Mouse (Mus musculus) lung, embryonic 15.5 days (tissue): ENCODE data around the gene Zbtb20. TPM values are rescaled to one million over a fixed set of nuclear protein-coding genes. Genes with fewer than 3 reads are reported as not detected.

Experiments
- microRNA counts: library from miRNA; unstranded; fragments of <30 nt; microRNA quantifications from one replicate; lab custom pipeline; 2016
- microRNA-seq: library from miRNA; unstranded; fragments of <30 nt; microRNA quantifications from one replicate; pipeline ENCODE4, GENCODE M21; 2016
- polyA plus RNA-seq: library from polyadenylated mRNA; unstranded; fragments of >200 nt; fragmentation: Nextera tagmentation; extraction: Ambion mirVana; gene quantifications from 2 replicates; pipeline ENCODE4 v1.2.1, GENCODE M21; 2015

The Zbtb20 gene
- polyA plus RNA-seq, 1 experiment from 2014 or later, result 22.1 TPM

MicroRNAs within 50 kb of the gene (microRNA counts, 519-probe panel; counts per million panel counts)
- 19.7 counts per million for microRNA mmu-miR-568 (lab: Ali Mortazavi, UCI)

Small RNA genes within 50 kb of the gene (microRNA-seq; reads per million reads assigned to microRNA genes)
- not detected for gene Mir568
